Mouse (Mus musculus): ENCODE measurements around the gene Mucl2.
"Not testable (repeated sequence)": the region's sequence is repeated elsewhere in the genome, so short reads cannot be mapped to it uniquely, and the experiment has no call there.

Gene Mucl2

GRCm38 (mm10) chr15:103899212-103899611 is at the start of gene Mucl2:
Mucl2 (minus strand) TSS chr15:103899312.
- no peak for DNase-seq

- not testable (repeated sequence) for DNase-seq
These were observed 13.9 kb upstream of the Mucl2 start for GRCm38 (mm10) chr15:103913061-103913460.
